Mouse (Mus musculus) stomach, postnatal 0 days (tissue): Measurements from ENCODE around the gene Sez6l.

Source experiments
- CTCF ChIP-seq: IDR thresholded peaks from 2 replicates; pipeline ENCODE4 v1.5.1; 2016; ENCODE audit warnings: antibody characterized with exemption, low read depth, mild to moderate bottlenecking, moderate library complexity
- EP300 ChIP-seq: optimal IDR thresholded peaks from 2 replicates; pipeline ENCODE3; 2016; ENCODE audit warnings: antibody characterized with exemption

DNA sequence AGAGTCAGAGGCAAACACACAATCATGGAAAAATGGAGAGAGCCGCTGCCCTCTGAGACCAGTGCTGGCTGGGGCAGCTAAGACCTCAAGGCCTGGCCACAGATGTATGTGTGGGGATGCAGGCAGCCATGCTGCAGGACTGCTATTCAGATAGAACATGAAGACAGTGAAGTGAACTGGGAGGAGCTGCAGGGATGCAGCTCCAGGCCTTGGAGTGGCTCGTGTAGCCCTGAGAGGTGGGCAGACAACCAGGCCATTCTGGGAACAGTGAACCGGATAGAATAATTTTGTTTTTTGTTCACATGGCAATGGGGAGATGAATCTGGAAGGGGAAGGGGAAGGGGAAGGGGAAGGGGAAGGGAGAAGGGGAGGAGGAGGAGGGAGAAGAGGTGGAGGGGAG lies 51.0 kb downstream of the Sez6l start:
- no peak for TF ChIP-seq EP300
- no peak for TF ChIP-seq CTCF
